Mouse (Mus musculus) G1E (cell line): ENCODE measurements around the gene Atad5. TPM values are rescaled to one million over a fixed set of nuclear protein-coding genes. Genes with fewer than 3 reads are reported as not detected.

ENCODE experiments used
- ATAC-seq: 2 replicates; pipeline ENCODE4 v1.8.0; 2016; ENCODE audit warnings: mild to moderate bottlenecking; ENCODE audit not compliant: insufficient number of reproducible peaks, poor library complexity, low FRiP score, severe bottlenecking; ENCODE audit errors: extremely low read depth
- DNase-seq: peaks from one replicate; pipeline ENCODE4 v3.0.0; 2012; ENCODE audit warnings: low spot score
- H3K27me3 ChIP-seq: 2 replicates; pipeline ENCODE4 v1.6.1; 2012; ENCODE audit warnings: mild to moderate bottlenecking, low read length, inconsistent platforms; ENCODE audit not compliant: insufficient read depth
- H3K36me3 ChIP-seq: replicated peaks from 2 replicates; pipeline ENCODE3; 2012; ENCODE audit warnings: mild to moderate bottlenecking, inconsistent platforms
- H3K4me1 ChIP-seq: 2 replicates; pipeline ENCODE4 v1.6.1; 2012; ENCODE audit warnings: low read depth, low read length, inconsistent platforms, mixed read lengths; ENCODE audit not compliant: insufficient read depth
- H3K4me3 ChIP-seq: 2 replicates; pipeline ENCODE4 v1.5.1; 2012; ENCODE audit warnings: low read depth, mild to moderate bottlenecking, inconsistent platforms, low read length, moderate library complexity, mixed read lengths
- H3K9me3 ChIP-seq: replicated peaks from 2 replicates; pipeline ENCODE4 v1.6.1; 2012; ENCODE audit warnings: inconsistent platforms
- CTCF ChIP-seq: IDR thresholded peaks from 2 replicates; pipeline ENCODE4 v1.5.1; 2012; ENCODE audit warnings: low read depth, low read length, inconsistent platforms, mixed read lengths
- GATA1 ChIP-seq: IDR thresholded peaks from 2 replicates; pipeline ENCODE4 v1.6.1; 2012; ENCODE audit warnings: borderline replicate concordance, low read length, inconsistent platforms, mixed read lengths
- GATA2 ChIP-seq: IDR thresholded peaks from 2 replicates; pipeline ENCODE4 v1.6.1; 2012; ENCODE audit warnings: low read depth, low read length, inconsistent platforms, borderline replicate concordance
- POLR2AphosphoS5 ChIP-seq: IDR thresholded peaks from 2 replicates; pipeline ENCODE4 v1.6.1; 2012; ENCODE audit warnings: low read depth, low read length, inconsistent platforms; ENCODE audit not compliant: insufficient replicate concordance
- TAL1 ChIP-seq: conservative IDR thresholded peaks from 2 replicates; pipeline ENCODE4 v1.6.1; 2012; ENCODE audit warnings: low read depth, low read length, inconsistent platforms, mixed read lengths
- polyA plus RNA-seq: library from polyadenylated mRNA; stranded (reverse); fragments of >175 nt; gene quantifications from 2 replicates; pipeline ENCODE4 v1.2.3, GENCODE M21; 2012
- total RNA-seq, 2 experiments: library from RNA; stranded (forward) in 1 of 2; stranded (reverse) in 1 of 2; fragments of 200-1000 nt in 1 of 2; fragments of >200 nt in 1 of 2; fragmentation: Nextera tagmentation in 1 of 2; gene quantifications; 2 replicates each; pipeline ENCODE4 v1.2.3; 2014 to 2017

Atad5 gene
- total and polyA plus RNA-seq, 3 experiments = 7.0 to 88.0 (median 69.2) TPM

DNA sequence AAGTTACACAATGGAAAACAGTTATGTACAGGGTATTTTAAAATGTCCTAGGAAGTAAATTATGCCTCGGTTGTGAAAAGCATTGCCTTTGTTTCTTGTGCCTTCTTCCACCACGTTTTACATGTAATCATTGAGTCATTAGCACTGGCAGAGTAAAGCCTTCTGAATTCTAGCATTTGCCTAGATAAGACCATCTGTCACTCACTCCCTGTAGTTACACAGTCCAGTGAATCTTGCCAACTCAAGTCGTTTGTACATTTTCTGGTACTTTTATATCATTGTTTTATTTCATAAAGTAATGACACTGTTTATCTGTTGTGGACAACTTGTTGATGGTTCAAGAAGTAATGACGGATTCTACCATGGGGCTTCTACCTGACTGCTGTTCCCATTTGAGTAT is 45.5 kb downstream of the Atad5 start:
- Histone ChIP-seq H3K36me3 (peaks cover 89% of the 10 kb centered on the region), H3K4me3 (no peak overlapping the region), H3K9me3 (no peaks in the 10 kb centered on the region), H3K27me3 (no peaks in the 10 kb centered on the region), H3K4me1 (peaks cover 25% of the 10 kb centered on the region)
- ATAC-seq (no peak), DNase-seq (no peak)
- TF ChIP-seq GATA1 = no peak
- no peak for TF ChIP-seq GATA2
- no peak for TF ChIP-seq POLR2AphosphoS5
- TF ChIP-seq CTCF = no peak
- TF ChIP-seq TAL1 = no peak

- ATAC-seq = no peak
- H3K4me3 ChIP-seq = no peak overlapping the region
- no peaks in the 10 kb centered on the region for H3K27me3 ChIP-seq
- TF ChIP-seq GATA1 = no peak
- TF ChIP-seq POLR2AphosphoS5 = no peak
- no peak for TF ChIP-seq TAL1
- TF ChIP-seq GATA2 = no peak
- no peak for TF ChIP-seq CTCF
- no peak for DNase-seq
- H3K9me3 ChIP-seq = no peaks in the 10 kb centered on the region
- peaks cover 84% of the 10 kb centered on the region for H3K36me3 ChIP-seq
- peaks cover 38% of the 10 kb centered on the region for H3K4me1 ChIP-seq
These were observed 46.9 kb downstream of the Atad5 start for GRCm38 (mm10) chr11:80135954-80136683.

DNA sequence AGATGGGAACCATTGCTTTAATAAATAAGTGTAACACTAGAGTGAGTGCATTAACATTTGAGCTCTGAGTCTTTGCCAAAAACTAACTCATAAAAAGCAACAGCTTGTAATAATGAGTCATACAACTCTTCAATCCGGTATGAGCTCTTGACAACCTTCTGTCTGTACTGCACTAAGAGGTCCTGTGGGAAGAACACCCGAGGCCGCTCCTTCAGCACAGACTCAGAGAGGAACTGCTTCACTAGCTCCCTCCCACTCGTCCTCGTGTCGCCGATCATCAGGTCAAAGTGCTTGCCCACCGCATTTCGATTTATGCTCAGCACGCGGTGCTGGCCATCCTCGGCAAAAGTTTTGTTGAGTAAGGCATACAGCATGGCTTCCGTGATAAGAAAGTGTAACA is 47.6 kb downstream of the Atad5 start:
- peaks cover 78% of the 10 kb centered on the region for H3K36me3 ChIP-seq

GRCm38 (mm10) chr11:80137773-80138172 is 48.6 kb downstream of the Atad5 start:
- H3K9me3 ChIP-seq = no peaks in the 10 kb centered on the region
- no peak for DNase-seq
- no peaks in the 10 kb centered on the region for H3K27me3 ChIP-seq
- no peak for TF ChIP-seq GATA1
- no peak for TF ChIP-seq CTCF
- TF ChIP-seq GATA2 = no peak
- no peak for TF ChIP-seq TAL1
- TF ChIP-seq POLR2AphosphoS5 = no peak
- H3K4me3 ChIP-seq = no peak overlapping the region
- peaks cover 41% of the 10 kb centered on the region for H3K4me1 ChIP-seq
- ATAC-seq = no peak
- peaks cover 69% of the 10 kb centered on the region for H3K36me3 ChIP-seq

More for the DNA sequence above, 47.6 kb downstream of the Atad5 start:
- no peak overlapping the region for H3K4me3 ChIP-seq
- peaks cover 38% of the 10 kb centered on the region for H3K4me1 ChIP-seq
- H3K27me3 ChIP-seq = no peaks in the 10 kb centered on the region
- TF ChIP-seq GATA1 (no peak), GATA2 (no peak), CTCF (no peak), POLR2AphosphoS5 (no peak), TAL1 (no peak)
- H3K9me3 ChIP-seq = no peaks in the 10 kb centered on the region
- DNase-seq (no peak), ATAC-seq (no peak)

DNA sequence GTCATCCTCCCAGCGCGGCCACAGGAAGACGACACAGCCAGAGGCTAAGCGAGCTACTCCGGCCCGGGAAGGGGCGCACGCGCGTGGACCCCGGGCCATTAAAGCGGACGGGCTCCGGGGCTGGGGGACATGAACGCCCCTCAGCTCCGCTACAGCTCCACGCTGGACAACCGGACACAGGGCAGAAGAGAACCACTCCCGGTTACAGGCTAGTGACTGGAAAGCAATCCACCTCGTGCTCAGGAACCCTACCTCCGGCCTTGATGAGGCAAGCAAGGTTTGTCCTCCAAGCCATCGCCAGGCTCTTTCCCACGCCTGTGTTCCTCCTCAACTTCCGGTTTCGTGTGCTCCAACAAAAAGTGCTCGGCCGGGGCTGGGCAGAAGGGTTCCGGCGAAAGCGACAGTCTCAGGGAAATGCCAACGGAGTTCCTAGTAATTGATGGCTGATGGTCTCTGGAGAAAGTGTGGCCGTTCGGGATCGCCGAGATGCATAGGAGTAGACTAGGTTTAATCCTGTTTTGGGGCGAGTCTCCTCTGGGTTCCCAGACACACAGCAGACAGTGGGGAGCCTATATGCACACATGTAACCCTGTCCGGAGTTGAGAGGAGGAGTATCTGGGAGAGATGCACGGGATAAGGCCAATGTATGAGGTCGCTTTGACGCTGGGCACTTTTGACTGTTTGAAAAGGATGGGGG is 52.8 kb downstream of the Atad5 start, which contains the start of gene Tefm:
Tefm (minus strand) TSS at position 351 of the 697 bp plus-strand sequence.
- Histone ChIP-seq H3K4me3 (peak within 1 kb of the TSS; percentile 86), H3K4me1 (peaks cover 47% of the 10 kb centered on the region), H3K36me3 (peaks cover 35% of the 10 kb centered on the region), H3K27me3 (no peaks in the 10 kb centered on the region), H3K9me3 (no peaks in the 10 kb centered on the region)
- peak; percentile 67 for DNase-seq
- no peak for TF ChIP-seq POLR2AphosphoS5
- no peak for TF ChIP-seq TAL1
- TF ChIP-seq CTCF = no peak
- no peak for TF ChIP-seq GATA2
- no peak for TF ChIP-seq GATA1
- ATAC-seq = peak; percentile 88

- no peak for TF ChIP-seq CTCF
- TF ChIP-seq GATA2 = no peak
- TF ChIP-seq TAL1 = no peak
- TF ChIP-seq POLR2AphosphoS5 = no peak
- TF ChIP-seq GATA1 = no peak
- Histone ChIP-seq H3K4me3 (peak overlapping the region; percentile 86), H3K27me3 (no peaks in the 10 kb centered on the region), H3K9me3 (no peaks in the 10 kb centered on the region), H3K36me3 (peaks cover 26% of the 10 kb centered on the region), H3K4me1 (peaks cover 48% of the 10 kb centered on the region)
- DNase-seq = no peak
- no peak for ATAC-seq
These were observed 53.7 kb downstream of the Atad5 start for GRCm38 (mm10) chr11:80142872-80143271.
